In genomic region chr17:63622726-63623125, GRCm38 (mm10) we compare ENCODE assay signal across 23 mouse cellular contexts.
DNase-seq lines count a peak whose midpoint lies in the region; ATAC-seq and TF ChIP-seq lines count a peak whose summit lies in the region.
"Had no signal": no experiment of that assay in that cellular context is flagged by ENCODE, and none has a peak within 500 bp of the region (broad histone marks: within the 10 kb centered on the region; RNA-seq: fewer than 3 reads in every experiment).

No protein-coding gene starts in this region.

- H3K9me3 ChIP-seq in CH12.LX (replicated peaks; ENCODE audit: low read length), result no peaks in the 10 kb centered on the region
- no peaks in the 10 kb centered on the region for H3K9me3 ChIP-seq in forebrain, embryonic 10.5 days
- H3K9me3 ChIP-seq: embryonic facial prominence, embryonic 10.5 days; embryonic facial prominence, embryonic 13.5 days; G1E; hindbrain, embryonic 12.5 days; hindbrain, embryonic 15.5 days had no signal

- dilution Hi-C loops in CH12.LX (cut with MboI; ENCODE audit: extremely low pct_ligation_motif_present, extremely low pct_unique_long_range_greater_than_20kb, low sequenced_read_pairs), result no loop called here

- CTCF ChIA-PET in Patski (lab: Charles Lee), result interaction anchor here (1.4 kb wide), 1 partner anchor 17 kb away, joined by 6 read pairs; no protein-coding TSS in a partner anchor

- peaks cover 0 to 4% of the 10 kb centered on the region in 2 experiments; a peak in 1 of 4 replicates for H3K4me1 ChIP-seq in CH12.LX (ENCODE audit: control insufficient read depth in 1 of 2, insufficient read depth in 2 of 2)
- H3K4me1 ChIP-seq in forebrain, embryonic 10.5 days, result no peaks in the 10 kb centered on the region
- H3K4me1 ChIP-seq: embryonic facial prominence, embryonic 10.5 days; embryonic facial prominence, embryonic 13.5 days; hindbrain, embryonic 12.5 days; hindbrain, embryonic 15.5 days had no signal

- no peak for DNase-seq in CH12.LX (ENCODE audit: extremely low read depth)
- DNase-seq in Patski (ENCODE audit: low read depth, low spot score), result peak; percentile 65
- peak; percentile 25 for DNase-seq in brain, adult 2 months (ENCODE audit: low read depth, low spot score)
- no peak for DNase-seq in layer of hippocampus, adult 18-20 months (ENCODE audit: low spot score in 2 of 2)
- DNase-seq in cerebellum, adult 18-20 months, result no peak
- DNase-seq in forebrain, embryonic 10.5 days (ENCODE audit: extremely low spot score, low spot score), result no peak
- DNase-seq: adrenal gland, adult 8-10 months; adrenal gland, postnatal 25 days; cerebellum, postnatal 10 days; embryo, embryonic 11 days; forebrain, postnatal 0 days; gastrocnemius, adult 2 months; gastrocnemius, postnatal 14 days; heart, adult 11 months had no signal

- H3K4me3 ChIP-seq in CH12.LX (replicated peaks in 1 of 3; ENCODE audit: low read depth in 2 of 3, low read length in 2 of 3, poor library complexity in 1 of 3), result no peak overlapping the region
- no peak overlapping the region for H3K4me3 ChIP-seq in forebrain, embryonic 10.5 days
- H3K4me3 ChIP-seq: embryonic facial prominence, embryonic 10.5 days; embryonic facial prominence, embryonic 13.5 days; erythroblast, embryonic 14.5 days; gastrocnemius, adult 2 months; hindbrain, embryonic 12.5 days; hindbrain, embryonic 15.5 days had no signal

- WGBS in forebrain, embryonic 10.5 days, result 26% methylated on average over 3 of the region's 3 CpGs

- POLR2A ChIA-PET in Patski (lab: Charles Lee), result no interaction called here

- H3K27ac ChIP-seq in CH12.LX (ENCODE audit: insufficient read depth, low read depth), result no peak overlapping the region
- H3K27ac ChIP-seq in forebrain, embryonic 10.5 days, result no peak overlapping the region
- H3K27ac ChIP-seq: embryonic facial prominence, embryonic 10.5 days; embryonic facial prominence, embryonic 13.5 days; gastrocnemius, adult 2 months; hindbrain, embryonic 12.5 days; hindbrain, embryonic 15.5 days had no signal

- H3K79me2 ChIP-seq in CH12.LX (replicated peaks; ENCODE audit: control insufficient read depth, extremely low read depth, insufficient read depth, poor library complexity, severe bottlenecking), result no peaks in the 10 kb centered on the region

- no peak for TF ChIP-seq RAD21 in CH12.LX (IDR thresholded peaks at IDR 0.05; ENCODE audit: low read depth, low read length)

- in situ Hi-C loops in CH12.LX (cut with MboI; ENCODE audit: low pct_ligation_motif_present, low pct_unique_long_range_greater_than_20kb, low sequenced_read_pairs) (no loop called here), Patski (cut with MboI; ENCODE audit: low pct_unique_long_range_greater_than_20kb) (loop anchor here (10.0 kb wide), 1 partner anchor 92 kb away; no protein-coding TSS in a partner anchor)

- peak; percentile 67 for ATAC-seq in Patski
- ATAC-seq: forebrain, embryonic 14.5 days; forebrain, postnatal 0 days; intestine, postnatal 0 days had no signal

- no peak for TF ChIP-seq CTCF in CH12.LX (conservative IDR thresholded peaks at IDR 0.05 in 1 of 2, IDR thresholded peaks at IDR 0.05 in 1 of 2; ENCODE audit: low read depth in 2 of 2, low read length in 2 of 2)
- no peak for TF ChIP-seq CTCF in Patski (IDR thresholded peaks at IDR 0.05)

- no peak for TF ChIP-seq EP300 in CH12.LX (IDR thresholded peaks at IDR 0.05; ENCODE audit: low read length)

- 0 out of 2 replicates have a peak overlapping the region, but pooled peaks have one; percentile 57 for H3K4me2 ChIP-seq in CH12.LX (ENCODE audit: insufficient read depth, low read depth, poor library complexity, severe bottlenecking)
- H3K4me2 ChIP-seq: embryonic facial prominence, embryonic 13.5 days; heart, embryonic 11.5 days; hindbrain, embryonic 12.5 days; hindbrain, embryonic 15.5 days had no signal

- H3K36me3 ChIP-seq in CH12.LX (replicated peaks in 1 of 2; ENCODE audit: control insufficient read depth in 1 of 2, insufficient read depth in 1 of 2, low read length in 1 of 2), result no peaks in the 10 kb centered on the region
- no peaks in the 10 kb centered on the region for H3K36me3 ChIP-seq in forebrain, embryonic 10.5 days (replicated peaks)
- H3K36me3 ChIP-seq: embryonic facial prominence, embryonic 10.5 days; embryonic facial prominence, embryonic 13.5 days; G1E; hindbrain, embryonic 12.5 days; hindbrain, embryonic 15.5 days had no signal

- H3K27me3 ChIP-seq in CH12.LX (replicated peaks) (no peaks in the 10 kb centered on the region), Patski (no peaks in the 10 kb centered on the region)
- H3K27me3 ChIP-seq in forebrain, embryonic 10.5 days (ENCODE audit: poor library complexity, severe bottlenecking), result no peaks in the 10 kb centered on the region
- H3K27me3 ChIP-seq: embryonic facial prominence, embryonic 13.5 days; hindbrain, embryonic 12.5 days; hindbrain, embryonic 15.5 days had no signal

- TF ChIP-seq POLR2A in CH12.LX (IDR thresholded peaks at IDR 0.05; ENCODE audit: low read depth, low read length), result no peak

- no peak overlapping the region for H3K9ac ChIP-seq in CH12.LX (ENCODE audit: insufficient read depth, low read depth)
- H3K9ac ChIP-seq: embryonic facial prominence, embryonic 13.5 days; forebrain, postnatal 0 days; hindbrain, embryonic 12.5 days; hindbrain, embryonic 15.5 days had no signal

TF ChIP-seq in CH12.LX, 34 proteins besides CTCF, POLR2A, EP300 and RAD21:
- TF ChIP-seq ELF1 (IDR thresholded peaks at IDR 0.05; ENCODE audit: low read depth, low read length), result no peak
- TF ChIP-seq MXI1 (IDR thresholded peaks at IDR 0.05; ENCODE audit: low read depth, low read length), result no peak
- TF ChIP-seq JUND (conservative IDR thresholded peaks at IDR 0.05; ENCODE audit: low read depth, low read length), result no peak
- no peak for TF ChIP-seq GABPA (IDR thresholded peaks at IDR 0.05; ENCODE audit: insufficient replicate concordance, low read depth, low read length)
- TF ChIP-seq BHLHE40 (IDR thresholded peaks at IDR 0.05; ENCODE audit: low read depth, low read length), result no peak
- TF ChIP-seq MAZ (IDR thresholded peaks at IDR 0.05; ENCODE audit: low read depth, low read length), result no peak
- no peak for TF ChIP-seq MEF2A (IDR thresholded peaks at IDR 0.05; ENCODE audit: borderline replicate concordance, low read depth, low read length)
- TF ChIP-seq TBP (conservative IDR thresholded peaks at IDR 0.05; ENCODE audit: low read depth, low read length), result no peak
- TF ChIP-seq JUN (IDR thresholded peaks at IDR 0.05; ENCODE audit: insufficient read depth, low read depth, low read length), result no peak
- TF ChIP-seq USF2 (conservative IDR thresholded peaks at IDR 0.05; ENCODE audit: low read depth, low read length), result no peak
- TF ChIP-seq ETS1 (conservative IDR thresholded peaks at IDR 0.05; ENCODE audit: low read depth, low read length), result no peak
- no peak for TF ChIP-seq CHD1 (IDR thresholded peaks at IDR 0.05; ENCODE audit: low read depth, low read length)
- TF ChIP-seq ZC3H11A (IDR thresholded peaks at IDR 0.05; ENCODE audit: low read depth, low read length), result no peak
- TF ChIP-seq KAT2A (IDR thresholded peaks at IDR 0.05; ENCODE audit: insufficient replicate concordance, low read length), result no peak
- TF ChIP-seq NRF1 (IDR thresholded peaks at IDR 0.05; ENCODE audit: low read depth, low read length), result no peak
- TF ChIP-seq E2F4 (IDR thresholded peaks at IDR 0.05; ENCODE audit: insufficient replicate concordance, low read depth, low read length), result no peak

Comparison
In these comparisons a context has a peak if more than half of its experiments do, and no peak if none do; other contexts are left out.
1. DNase-seq: peak in Patski (single experiment) and brain, adult 2 months (single experiment); none in CH12.LX (single experiment), layer of hippocampus, adult 18-20 months (0 of 2), cerebellum, adult 18-20 months (0 of 2) and forebrain, embryonic 10.5 days (single experiment).